Mouse (Mus musculus): ENCODE results near the gene Kcnc4.
A peak's percentile ranks its signal among the peaks of the same experiment; 100 is the strongest.

The Kcnc4 gene

DNA sequence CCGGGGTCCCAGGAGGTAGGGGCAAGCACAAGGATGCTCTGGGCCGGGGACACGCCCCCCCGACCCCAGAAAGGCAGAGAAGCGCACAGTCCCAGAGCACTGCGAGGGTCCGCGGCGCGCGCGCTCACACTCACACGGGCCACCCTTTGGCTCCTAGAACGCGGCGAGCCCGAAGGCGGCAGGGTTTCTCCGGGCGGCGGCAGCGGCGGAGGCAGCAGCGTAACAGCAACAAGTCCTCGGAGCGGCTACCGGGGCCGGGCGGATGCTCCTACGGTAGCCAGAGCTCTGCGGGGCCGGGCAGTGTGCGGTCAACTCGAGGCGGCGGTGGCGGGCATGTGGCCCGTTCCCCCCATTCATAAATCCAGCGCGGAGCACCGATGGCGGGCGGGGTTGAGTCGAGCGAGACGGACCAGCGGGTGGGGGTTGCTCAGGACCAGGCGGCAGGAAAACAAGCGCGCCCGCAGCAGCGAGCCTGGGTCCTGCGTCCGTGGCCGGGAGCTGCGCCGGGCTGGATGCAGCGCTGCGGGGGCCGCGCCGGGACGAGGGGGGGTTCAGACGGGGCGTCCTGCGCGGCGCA, at the start of gene Kcnc4:
TSS of gene Kcnc4 (minus strand) at position 357 of the 577 bp plus-strand sequence.
- DNase-seq (ENCODE audit: low spot score), result peak; percentile 26

DNA sequence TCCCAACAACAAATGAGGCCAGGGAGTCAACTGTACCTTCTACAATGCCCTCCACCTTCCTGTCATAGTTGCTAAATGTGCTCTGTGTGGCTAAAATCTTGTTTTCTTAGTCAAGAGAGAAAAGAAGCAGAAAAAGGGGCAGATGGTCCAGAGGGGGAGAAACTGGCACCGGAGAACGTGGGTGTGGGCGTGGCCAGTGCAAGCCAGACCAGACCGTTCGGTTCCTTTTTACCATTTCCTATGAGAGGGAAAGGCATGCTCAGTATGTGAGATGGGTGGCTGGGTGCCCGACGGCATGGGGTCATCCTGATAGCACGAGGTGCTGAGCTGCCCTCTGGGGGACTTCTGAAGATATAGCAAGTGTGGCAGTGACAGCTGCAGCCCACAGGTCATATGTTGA, 49.3 kb upstream of the Kcnc4 start:
- no peak for DNase-seq (ENCODE audit: low spot score)

DNA sequence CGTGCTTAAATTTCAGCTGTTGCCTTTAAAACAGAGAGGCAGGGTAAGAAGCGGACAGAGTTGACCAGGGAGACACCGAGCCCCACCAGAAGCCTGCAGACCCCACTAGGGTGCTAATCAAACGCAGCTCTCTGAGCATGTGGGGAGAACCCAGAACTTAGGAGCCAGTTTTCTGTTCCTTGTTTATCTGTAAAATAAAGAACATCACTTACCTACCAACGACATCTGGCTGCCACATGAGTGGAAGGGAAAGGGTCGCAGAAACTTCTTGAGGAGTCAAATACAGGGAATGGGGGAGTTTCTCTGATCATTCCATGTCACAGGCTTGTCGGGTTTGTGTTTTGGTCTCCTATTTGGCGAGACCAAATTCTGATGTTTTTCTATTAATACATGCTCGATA, 48.6 kb upstream of the Kcnc4 start:
- DNase-seq (ENCODE audit: low spot score), result no peak

DNA sequence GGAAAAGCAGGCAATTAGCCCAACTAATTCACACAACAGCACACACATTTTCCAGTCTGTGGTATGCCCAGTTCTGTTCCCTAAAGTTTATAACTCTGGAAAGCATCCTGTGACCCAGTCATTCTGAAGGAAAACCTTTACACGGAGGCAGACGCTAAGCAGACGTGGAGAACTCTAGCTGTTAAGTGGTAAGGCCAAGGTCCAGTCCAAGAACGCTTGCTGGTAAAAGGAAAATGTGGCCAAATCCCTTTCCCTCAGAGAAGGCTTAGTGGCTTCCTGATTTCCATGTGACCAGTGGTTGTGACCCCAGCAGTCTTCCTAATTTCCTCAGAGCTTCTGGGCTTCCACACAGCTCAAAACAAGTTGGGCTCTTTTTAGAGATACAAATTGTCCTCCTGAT, 47.2 kb upstream of the Kcnc4 start:
- no peak for DNase-seq (ENCODE audit: low spot score)

DNA sequence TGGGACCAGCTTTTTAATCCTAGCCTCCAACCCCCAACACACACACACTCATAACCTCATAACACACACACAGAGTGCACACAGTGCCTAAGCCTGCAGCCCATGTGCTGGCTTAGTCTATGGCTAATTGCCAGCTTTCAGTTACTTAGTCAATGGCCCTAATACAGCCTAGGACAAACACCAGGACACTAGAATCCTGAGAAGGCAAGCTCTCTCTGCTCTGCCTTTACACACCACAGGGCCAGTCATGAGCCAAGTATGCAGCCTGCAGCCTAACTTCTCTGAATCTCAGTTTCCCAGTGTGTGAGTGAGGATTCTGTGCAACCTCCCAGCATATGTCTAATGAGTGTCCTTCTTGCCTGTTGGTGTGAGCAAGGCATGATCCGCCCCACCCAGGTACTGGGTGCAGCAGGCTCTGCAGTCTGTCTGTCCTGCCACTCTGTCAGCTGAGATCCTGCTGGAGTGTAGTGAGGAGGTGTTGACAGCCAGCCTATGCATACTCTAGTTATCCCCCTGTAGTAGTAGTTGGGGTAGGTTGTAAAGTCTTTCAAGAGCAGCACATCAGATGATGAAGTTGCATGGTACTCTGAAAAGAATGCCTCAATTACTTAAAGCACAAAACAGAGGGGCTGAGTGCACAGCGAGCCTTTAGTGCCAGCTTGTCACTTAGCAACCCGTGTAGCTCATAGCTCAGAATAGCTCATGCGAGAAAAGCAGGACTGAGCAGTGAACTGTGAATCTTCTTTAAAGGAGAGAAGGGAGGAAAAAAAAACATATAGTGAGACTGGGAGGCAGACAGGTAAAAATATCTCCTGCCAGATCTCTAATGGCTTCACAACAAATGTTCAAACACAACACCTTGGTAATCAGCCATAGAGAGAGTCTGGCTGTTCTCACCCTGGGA, 46.4 kb upstream of the Kcnc4 start:
- no peak for DNase-seq (ENCODE audit: low spot score)

DNA sequence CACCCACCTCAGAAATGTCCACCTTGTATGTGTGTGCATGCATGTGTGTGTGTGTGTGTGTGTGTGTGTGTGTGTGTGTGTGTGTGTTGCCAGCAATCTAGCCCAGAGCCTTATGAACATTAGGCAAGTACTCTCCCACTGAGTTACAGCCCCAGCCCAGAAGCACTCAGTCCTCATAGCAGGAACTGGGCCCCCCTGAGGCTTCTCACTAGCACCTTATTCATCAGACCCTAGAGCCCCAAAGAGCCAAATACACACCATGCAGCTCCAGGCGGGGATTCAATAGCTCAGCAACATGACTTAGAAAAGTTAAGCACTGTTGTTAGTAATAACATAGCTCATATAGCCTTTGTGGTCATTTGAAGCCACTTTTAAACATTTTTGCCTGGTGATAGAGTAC, 45.2 kb upstream of the Kcnc4 start:
- no peak for DNase-seq (ENCODE audit: low spot score)

DNA sequence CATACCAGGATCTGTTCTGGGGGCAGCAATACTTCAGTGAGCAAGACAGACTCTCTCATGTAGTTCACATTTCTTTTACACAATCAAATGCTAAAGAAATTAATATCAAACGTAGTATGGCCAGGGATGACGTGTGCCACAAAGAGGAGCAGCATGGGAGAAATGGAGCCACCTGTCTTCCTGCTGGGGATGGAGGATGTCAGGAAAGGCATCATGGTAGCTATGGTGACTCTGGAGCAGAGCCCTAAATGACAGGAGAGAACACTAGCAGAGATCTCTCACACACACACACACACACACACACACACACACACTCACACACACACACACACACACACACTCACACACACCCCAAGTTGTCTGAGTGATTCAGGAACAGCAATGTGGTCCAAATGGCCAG, 44.4 kb upstream of the Kcnc4 start:
- DNase-seq (ENCODE audit: low spot score), result no peak

DNA sequence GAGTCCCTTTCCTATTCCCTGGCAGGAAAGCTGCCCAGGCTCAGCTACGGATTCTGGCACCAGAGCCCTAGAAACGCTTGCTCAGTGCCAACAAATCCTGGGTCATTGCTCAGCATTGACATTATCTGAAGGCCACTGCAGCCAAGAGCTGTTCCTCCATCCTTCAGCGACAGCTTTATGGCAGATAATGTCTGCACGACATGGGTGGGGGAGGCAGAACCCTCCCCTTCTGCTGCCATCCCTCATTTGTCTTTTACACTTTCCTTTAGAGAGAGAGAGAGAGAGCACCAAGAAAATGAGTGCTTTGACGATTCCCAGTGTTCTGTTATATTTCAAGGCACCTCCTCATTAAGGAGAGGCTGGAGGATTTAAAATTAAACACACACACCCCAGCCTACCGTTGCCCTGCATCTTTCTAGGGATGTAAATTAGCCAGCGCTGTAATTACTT, 42.4 kb upstream of the Kcnc4 start:
- DNase-seq (ENCODE audit: low spot score), result no peak

DNA sequence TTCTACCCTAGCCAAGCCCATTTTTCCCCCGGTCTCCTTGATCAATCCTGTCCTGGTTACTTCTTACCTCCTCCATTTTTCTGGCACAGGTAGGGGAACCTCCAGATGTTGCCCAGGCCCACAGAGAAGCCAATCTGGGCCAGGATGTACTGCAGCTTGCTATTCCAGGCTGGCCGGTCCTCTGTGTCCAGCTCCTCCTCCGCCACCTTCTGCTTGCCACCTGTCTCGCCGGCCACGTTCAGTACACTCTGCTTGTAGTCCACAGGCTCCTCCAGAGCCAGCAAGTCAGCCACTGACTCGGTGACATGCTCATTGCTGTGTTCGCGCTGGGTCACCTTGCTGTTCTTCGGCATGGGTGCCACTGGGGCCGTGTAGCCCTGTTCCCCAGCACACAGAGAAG, 40.9 kb upstream of the Kcnc4 start:
- no peak for DNase-seq (ENCODE audit: low spot score)

DNA sequence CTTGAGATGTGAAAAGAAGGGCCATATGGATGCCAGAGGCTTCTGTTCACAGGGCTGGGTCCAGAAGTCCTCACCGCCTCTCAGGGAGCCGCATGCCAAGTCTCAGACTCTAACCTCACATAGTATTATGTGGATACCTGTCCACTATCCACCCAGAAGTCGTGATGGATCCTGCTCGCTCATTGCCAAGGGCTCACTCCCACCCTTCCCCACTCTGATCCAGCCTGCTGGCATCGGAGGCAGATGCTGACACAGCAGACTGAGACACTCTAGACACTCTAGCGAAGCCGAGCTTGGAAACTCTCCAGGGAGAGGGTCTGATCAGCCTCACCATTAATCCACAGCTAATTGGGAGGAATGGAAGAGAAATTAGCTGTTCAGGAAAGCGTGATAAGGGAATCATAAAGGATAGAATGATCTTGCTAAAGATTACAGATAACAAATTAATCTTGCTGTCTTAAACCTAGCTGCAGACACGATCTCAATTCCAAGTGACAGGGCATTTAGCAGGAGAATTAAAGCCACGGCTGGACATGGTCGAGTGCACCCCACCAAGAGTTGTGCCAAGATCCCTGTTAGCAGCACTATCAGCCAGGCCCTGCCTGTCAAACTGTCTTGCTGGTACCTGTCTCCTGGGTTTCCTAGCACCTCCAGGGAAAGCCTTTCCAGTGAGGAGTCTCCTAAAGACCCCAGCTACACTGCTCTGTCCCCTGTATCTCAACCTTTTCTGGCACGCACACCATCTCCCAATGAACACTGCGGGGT, 36.9 kb upstream of the Kcnc4 start:
- no peak for DNase-seq (ENCODE audit: low spot score)

DNA sequence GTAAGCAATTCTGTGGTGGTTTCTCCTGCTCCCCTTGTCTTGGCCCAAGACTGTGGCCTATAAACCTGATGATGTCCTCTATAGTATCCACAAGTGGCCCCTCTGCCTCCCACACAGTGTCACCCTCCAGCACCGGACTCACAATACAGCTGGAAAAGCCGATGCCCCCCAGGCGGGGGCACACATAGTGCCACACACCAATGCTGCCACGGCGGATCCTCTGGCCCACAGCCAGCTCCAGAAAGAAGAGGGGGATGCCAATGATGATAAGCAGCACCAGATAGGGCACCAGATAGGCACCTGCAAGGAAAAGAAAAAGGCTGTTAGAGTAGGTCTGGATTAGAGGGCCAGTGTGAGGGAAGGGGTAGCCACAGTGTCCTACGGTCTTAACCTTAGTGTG, 36.2 kb upstream of the Kcnc4 start:
- no peak for DNase-seq (ENCODE audit: low spot score)

DNA sequence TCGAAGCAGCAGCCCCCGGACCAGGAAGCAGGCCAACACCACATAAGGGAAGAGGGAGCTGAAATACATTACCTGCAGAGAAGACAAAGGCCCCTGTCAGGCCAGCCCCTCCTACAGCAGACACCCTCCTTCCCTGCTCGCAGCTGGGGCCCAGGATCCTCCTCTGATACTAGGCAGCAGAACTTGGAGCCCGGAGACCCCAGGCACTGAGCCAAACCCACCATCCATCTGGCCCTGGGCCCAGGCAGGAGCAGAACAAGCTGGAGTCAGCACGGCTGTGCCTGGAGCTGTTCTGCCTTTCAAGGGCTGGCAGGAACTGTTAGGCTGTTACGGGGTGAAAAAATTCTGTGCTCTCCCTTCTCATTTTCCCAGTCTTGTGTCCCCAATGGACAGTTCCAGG, 32.1 kb upstream of the Kcnc4 start:
- DNase-seq (ENCODE audit: low spot score), result peak; percentile 48

DNA sequence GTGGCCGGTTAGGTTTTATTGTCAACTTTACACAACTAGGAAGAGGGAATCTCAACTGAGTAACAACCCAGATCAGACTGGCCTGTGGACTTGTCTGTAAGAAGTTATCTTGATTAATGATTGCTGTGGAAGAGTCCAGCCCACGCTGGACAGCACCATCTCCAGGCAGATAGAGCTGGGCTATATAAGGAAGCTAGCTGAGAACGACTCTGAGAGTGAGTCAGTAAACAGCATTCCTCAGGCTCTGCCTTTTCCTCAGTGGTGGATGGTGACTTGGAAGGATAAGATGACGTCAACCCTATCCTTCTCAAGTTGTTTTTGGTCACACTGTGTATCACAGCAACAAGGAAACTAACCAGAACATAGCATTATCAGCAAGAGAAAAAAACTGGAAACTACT, 29.3 kb upstream of the Kcnc4 start:
- DNase-seq (ENCODE audit: low spot score), result no peak

DNA sequence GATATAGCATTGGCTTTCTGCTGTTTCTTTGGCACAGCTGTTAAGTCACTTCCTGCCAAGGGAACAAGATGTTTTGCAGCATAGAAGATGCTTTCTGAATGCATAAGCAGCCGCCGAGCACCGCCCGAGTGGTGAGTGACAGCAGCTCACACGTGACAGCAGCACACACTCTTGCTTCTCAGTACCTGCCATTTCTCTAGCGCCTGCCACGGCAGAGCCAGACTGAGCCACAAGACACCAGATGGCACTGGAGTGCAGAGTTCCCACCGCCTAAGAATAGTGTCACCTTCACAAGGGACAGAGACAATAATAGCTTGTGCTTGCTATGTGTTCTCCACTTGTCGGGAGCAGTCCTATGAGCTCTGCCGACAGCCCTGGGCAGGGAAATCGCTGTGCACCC, 23.9 kb upstream of the Kcnc4 start:
- no peak for DNase-seq (ENCODE audit: low spot score)

DNA sequence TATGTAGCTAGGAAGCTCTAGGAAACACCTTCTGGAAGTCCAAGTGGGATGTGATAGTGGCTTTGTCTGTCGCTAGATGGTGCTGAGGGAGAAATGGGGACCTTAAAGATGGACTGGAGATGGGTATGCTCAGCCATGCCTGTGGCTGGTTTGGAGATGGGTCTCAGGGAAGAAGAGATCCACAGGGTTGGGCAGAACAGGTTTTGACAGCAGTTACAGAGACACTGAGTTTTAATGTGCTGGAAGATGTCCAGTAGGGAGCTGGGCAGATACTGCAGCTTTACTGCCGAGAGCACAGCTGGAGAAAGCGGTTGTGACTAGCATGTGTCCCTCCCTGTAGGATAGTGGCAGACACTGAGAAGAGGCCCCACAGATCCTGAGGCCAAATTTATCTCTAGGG, 21.3 kb upstream of the Kcnc4 start:
- DNase-seq (ENCODE audit: low spot score), result no peak

DNA sequence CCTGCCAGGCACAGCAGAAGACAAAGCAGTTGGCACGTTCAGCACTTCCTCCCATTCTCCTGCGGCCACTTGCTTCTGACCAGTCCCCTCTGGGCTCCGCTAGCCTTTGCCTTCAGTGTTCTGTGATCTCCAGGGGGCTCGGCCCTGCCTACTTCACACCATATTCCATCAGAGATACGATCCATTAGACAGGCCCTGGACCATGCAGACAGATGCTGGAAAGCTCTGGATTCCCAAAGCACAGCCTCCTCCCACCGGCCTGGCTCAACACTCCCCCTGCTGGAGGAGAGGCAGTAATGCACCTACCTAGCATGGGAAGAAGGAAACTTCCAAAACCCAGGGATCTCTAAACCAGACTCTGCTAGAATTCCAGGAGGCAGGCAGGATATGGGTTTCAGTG, 12.8 kb upstream of the Kcnc4 start:
- no peak for DNase-seq (ENCODE audit: low spot score)

DNA sequence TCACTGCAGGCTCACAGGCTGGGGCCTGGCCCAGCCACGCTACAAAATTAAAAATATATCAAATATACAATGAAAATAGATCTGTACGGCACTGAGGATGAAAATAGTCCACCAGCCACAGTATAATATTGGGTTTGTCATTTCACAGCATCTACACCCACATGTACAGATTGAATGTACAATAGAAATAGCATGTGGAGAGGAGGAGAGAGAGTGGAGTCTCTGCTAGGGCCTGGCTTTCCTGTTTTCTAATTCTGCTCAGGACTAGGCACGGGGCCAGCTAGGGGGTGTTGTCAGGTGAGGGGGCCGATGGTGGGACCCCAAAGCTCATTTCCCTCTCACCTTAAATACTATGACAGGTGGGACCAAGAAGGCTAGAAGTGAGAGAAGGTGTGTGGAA, 9.7 kb upstream of the Kcnc4 start:
- no peak for DNase-seq (ENCODE audit: low spot score)

DNA sequence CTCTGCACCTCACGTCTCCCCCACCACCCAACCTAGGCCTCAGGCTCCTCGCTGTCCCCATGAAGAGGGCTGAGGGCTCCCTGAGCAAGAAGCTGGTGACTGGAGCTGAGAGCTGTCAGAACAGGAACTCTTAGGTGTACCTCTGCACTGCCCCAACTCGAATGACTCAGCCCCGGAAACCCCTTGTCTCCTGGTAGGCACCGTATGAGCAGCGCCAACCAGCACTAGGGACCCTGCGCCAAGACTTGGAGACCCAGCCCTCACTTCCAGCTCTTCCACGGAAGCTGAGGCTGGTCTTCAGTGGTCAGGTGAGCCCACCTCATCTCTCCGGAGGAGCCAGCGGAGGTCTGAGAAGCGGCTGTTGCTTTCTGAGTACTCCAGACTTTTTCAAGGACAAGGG, 8.8 kb upstream of the Kcnc4 start:
- DNase-seq (ENCODE audit: low spot score), result no peak

DNA sequence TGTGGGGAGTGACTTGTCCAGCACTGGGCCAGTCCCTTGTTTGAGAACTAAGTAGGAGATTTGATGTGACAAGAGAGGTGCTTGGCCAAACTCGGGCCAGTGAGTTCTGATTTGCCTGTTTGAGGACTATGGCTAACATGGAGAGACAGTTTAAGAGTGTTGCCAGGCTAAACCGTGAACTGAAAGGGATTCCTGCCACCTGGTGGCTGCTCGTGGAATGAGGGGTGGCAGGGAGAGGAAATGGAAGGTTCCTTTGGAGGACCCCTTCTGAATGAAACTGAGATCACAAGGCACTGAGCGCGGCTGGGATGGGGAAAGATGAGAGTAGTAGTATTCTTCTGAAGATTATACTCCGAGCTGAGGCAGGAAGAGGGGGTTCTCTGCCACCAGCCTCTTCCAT, 7.2 kb upstream of the Kcnc4 start:
- peak; percentile 69 for DNase-seq (ENCODE audit: low spot score)

DNA sequence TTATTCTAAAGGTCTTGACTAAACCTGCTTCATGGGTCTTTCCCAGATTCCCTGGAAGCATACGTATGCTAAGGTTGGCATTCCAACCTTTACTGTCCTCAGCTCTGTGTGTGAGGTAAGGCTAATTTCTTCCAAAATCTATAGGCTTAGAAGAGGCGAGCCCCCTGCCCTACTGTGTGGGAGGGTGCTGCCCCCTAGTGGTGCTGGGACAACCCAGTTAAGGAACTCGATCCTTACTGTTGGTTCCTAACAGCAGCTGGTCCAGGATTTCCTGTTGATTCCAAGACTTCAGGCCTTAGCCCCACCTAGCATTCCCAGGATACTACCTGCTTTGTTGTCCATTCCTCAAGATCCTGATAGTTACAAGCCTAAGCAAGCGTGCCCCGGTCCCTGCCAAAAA, 2.8 kb upstream of the Kcnc4 start:
- DNase-seq (ENCODE audit: low spot score), result peak; percentile 79

DNA sequence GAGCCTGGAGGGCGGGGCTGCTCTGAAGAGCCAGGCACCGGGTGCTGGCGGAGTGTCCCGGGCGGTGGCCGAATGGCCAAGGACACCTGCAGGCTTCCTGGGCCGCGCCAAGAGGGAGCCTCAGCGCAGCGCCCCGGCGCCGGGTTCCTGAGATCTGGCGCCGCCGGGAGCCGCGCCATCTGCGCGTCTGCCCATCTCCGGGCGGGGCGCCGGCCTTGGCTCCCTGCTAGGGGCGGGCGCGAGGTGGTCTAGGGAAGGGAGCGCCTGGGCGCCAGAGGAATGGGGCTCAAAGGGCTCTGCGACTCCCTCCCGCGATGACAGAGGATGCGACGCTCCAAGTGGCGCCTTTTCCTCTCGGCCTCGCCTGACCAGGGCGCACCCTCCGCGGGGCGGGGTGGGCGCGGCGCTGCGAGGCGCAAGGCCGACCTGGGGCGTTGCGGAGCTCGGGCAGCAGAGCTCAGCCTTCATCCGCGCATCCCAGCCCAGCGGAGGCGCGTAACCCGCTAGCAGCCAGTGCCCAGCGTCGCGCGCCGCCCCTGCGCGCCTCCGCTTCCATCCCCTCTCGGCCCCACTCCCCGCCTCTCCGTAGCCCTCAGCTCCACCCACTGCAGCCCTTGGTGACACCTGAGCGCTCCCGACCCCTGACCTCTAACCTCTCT, 550 bp upstream of the Kcnc4 start:
- DNase-seq (ENCODE audit: low spot score), result no peak

DNA sequence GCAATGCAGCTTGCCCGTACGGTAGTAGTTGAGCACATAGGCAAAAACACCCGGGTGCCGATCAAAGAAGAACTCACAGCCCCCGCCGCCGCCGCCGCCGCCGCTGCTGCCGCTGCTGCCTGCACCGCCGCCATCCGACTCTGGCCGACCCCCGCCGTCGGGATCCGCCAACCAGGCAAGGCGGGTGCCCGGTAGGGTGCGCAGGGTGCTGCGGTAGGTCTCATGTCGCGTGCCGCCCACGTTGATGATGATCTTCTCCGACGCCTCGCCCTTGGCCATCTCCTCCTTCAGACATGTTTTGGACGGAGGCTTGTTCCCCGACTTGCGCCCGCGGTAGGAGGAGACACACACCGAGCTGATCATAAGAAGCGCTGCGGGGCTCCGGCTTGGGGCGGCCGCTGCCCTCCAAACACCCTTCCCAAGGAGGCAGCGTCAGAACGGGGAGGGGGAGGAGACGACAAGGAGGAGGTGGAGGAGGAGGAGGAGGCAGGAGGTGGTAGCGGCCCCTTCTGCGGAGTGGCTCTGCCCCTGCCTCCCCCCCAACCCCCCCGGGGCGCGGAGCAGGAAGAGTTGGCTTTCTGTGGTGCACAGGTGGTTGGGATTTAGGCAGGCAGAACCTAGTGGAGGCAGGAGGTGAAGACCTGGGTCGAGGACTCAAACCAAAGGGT, 690 bp downstream of the Kcnc4 start:
- no peak for DNase-seq (ENCODE audit: low spot score)
